Comparison of ENCODE assay signal across 8 mouse cellular contexts in genomic region chr9:64339361-64339760, GRCm38 (mm10). TPM values are rescaled to one million over a fixed set of nuclear protein-coding genes. Genes with fewer than 3 reads are reported as not detected.
DNase-seq lines count a peak whose midpoint lies in the region; ATAC-seq and TF ChIP-seq lines count a peak whose summit lies in the region.

No protein-coding gene starts in this region.

- no peaks in the 10 kb centered on the region for H3K27me3 ChIP-seq in heart, adult 2 months (ENCODE audit: control insufficient read depth, insufficient read depth, low read length)
- H3K27me3 ChIP-seq in hindbrain, embryonic 10.5 days (ENCODE audit: insufficient read depth, poor library complexity, severe bottlenecking): no peaks in the 10 kb centered on the region
- H3K27me3 ChIP-seq in midbrain, embryonic 10.5 days (ENCODE audit: low read depth, poor library complexity, severe bottlenecking): no peaks in the 10 kb centered on the region

- no peak for TF ChIP-seq POLR2A in heart, adult 2 months (IDR thresholded peaks at IDR 0.05; ENCODE audit: insufficient read depth, low read depth, low read length)

- no peak overlapping the region for H3K27ac ChIP-seq in heart, adult 2 months
- H3K27ac ChIP-seq in ES-E14 (ENCODE audit: insufficient read depth, low read depth, low read length, poor library complexity, severe bottlenecking): no peak overlapping the region
- H3K27ac ChIP-seq in hindbrain, embryonic 10.5 days: no peak overlapping the region
- H3K27ac ChIP-seq in midbrain, embryonic 10.5 days (replicated peaks): no peak overlapping the region

- peak overlapping the region; percentile 100; the same call in 1 of the 2 replicates for H3K9ac ChIP-seq in heart, adult 2 months (ENCODE audit: low read depth, low read length)
- H3K9ac ChIP-seq in ES-E14 (ENCODE audit: insufficient read depth, low read depth, low read length, poor library complexity, severe bottlenecking): no peak overlapping the region

- 44% methylated on average over 8 of the region's 8 CpGs for WGBS in heart, adult 2 months
- WGBS in hindbrain, embryonic 10.5 days: 28% methylated on average over 8 of the region's 8 CpGs
- 31% methylated on average over 8 of the region's 8 CpGs for WGBS in midbrain, embryonic 10.5 days

- peaks cover 9% of the 10 kb centered on the region for H3K36me3 ChIP-seq in heart, adult 2 months (ENCODE audit: control insufficient read depth, insufficient read depth, low read length)
- no peaks in the 10 kb centered on the region for H3K36me3 ChIP-seq in ES-E14 (ENCODE audit: control insufficient read depth, insufficient read depth, low read length, poor library complexity, severe bottlenecking)
- peaks cover 20% of the 10 kb centered on the region for H3K36me3 ChIP-seq in hindbrain, embryonic 10.5 days
- peaks cover 11% of the 10 kb centered on the region for H3K36me3 ChIP-seq in midbrain, embryonic 10.5 days

- TF ChIP-seq EP300 in heart, adult 2 months (IDR thresholded peaks at IDR 0.05; ENCODE audit: insufficient read depth, low read depth, low read length): no peak

- H3K79me2 ChIP-seq in heart, adult 2 months (replicated peaks; ENCODE audit: control insufficient read depth, insufficient read depth, low read length): 0 out of 2 replicates have a peak, but pooled peaks cover 2% of the 10 kb centered on the region

- H3K9me3 ChIP-seq in ES-E14 (ENCODE audit: control insufficient read depth, insufficient read depth, low read depth, low read length): no peaks in the 10 kb centered on the region
- no peaks in the 10 kb centered on the region for H3K9me3 ChIP-seq in hindbrain, embryonic 10.5 days
- H3K9me3 ChIP-seq in midbrain, embryonic 10.5 days (replicated peaks): no peaks in the 10 kb centered on the region

- H3K4me1 ChIP-seq in heart, adult 2 months (ENCODE audit: control insufficient read depth, insufficient read depth, low read length): peaks cover 2% of the 10 kb centered on the region; the same call in 1 of the 2 replicates
- H3K4me1 ChIP-seq in ES-E14 (ENCODE audit: control insufficient read depth in 2 of 2, insufficient read depth in 2 of 2, low read length in 2 of 2, poor library complexity in 1 of 2): peaks cover 8 to 11% of the 10 kb centered on the region in 2 experiments
- H3K4me1 ChIP-seq in hindbrain, embryonic 10.5 days (replicated peaks): peaks cover 21% of the 10 kb centered on the region
- H3K4me1 ChIP-seq in midbrain, embryonic 10.5 days: peaks cover 25% of the 10 kb centered on the region

- DNase-seq in heart, adult 2 months: no peak
- DNase-seq in heart, postnatal 36 days: no peak
- DNase-seq in ES-E14 (ENCODE audit: low read depth, low spot score): no peak
- no peak for DNase-seq in hindbrain, embryonic 10.5 days (ENCODE audit: low spot score)
- DNase-seq in midbrain, embryonic 10.5 days (ENCODE audit: low spot score): no peak
- DNase-seq in frontal cortex, postnatal 25 days (ENCODE audit: low spot score in 2 of 2): no peak
- no peak for DNase-seq in urinary bladder, adult 18-20 months (ENCODE audit: low spot score in 2 of 2)

- intact Hi-C loops in heart, adult 2 months (cut with DNase I): no loop called here
- intact Hi-C loops in heart, postnatal 36 days (cut with DNase I): no loop called here

- no peak for TF ChIP-seq CTCF in heart, adult 2 months (IDR thresholded peaks at IDR 0.05)

- in situ Hi-C loops in ES-E14 (cut with MboI; ENCODE audit: low sequenced_read_pairs in 2 of 2, unreplicated experiment in 2 of 2): no loop called here

- no peak for ATAC-seq in CD4-positive, CD25-positive, alpha-beta regulatory T cell, adult 4 months

- H3K4me3 ChIP-seq in heart, adult 2 months: no peak overlapping the region
- 0 out of 4 replicates have a peak overlapping the region, but pooled peaks of 1 of the 2 experiments have one; percentile 82 for H3K4me3 ChIP-seq in ES-E14 (ENCODE audit: insufficient read depth in 1 of 2, low read depth in 1 of 2, low read length in 2 of 2, poor library complexity in 1 of 2, severe bottlenecking in 1 of 2)
- H3K4me3 ChIP-seq in hindbrain, embryonic 10.5 days: peak overlapping the region; percentile 73; the same call in 1 of the 2 replicates
- H3K4me3 ChIP-seq in midbrain, embryonic 10.5 days: peak overlapping the region; percentile 71; the same call in 1 of the 2 replicates

TF ChIP-seq in ES-E14, 5 proteins besides CTCF, POLR2A, EP300 and RAD21:
- TF ChIP-seq CHD2 (IDR thresholded peaks at IDR 0.05; ENCODE audit: low read depth, low read length) (0 out of 2 replicates have a peak, but pooled peaks have one; percentile 18), ZC3H11A (IDR thresholded peaks at IDR 0.05; ENCODE audit: borderline replicate concordance, low read depth, low read length) (no peak), MAFK (IDR thresholded peaks at IDR 0.05; ENCODE audit: insufficient read depth, low read depth, low read length) (no peak)

RNA-seq across cellular contexts. Expression of gene Dis3l, which starts 1.7 kb away (rescaled TPM):
- total RNA-seq in heart, adult 2 months (2021): 10 to 100 TPM; 24.5 to 24.6 TPM
- 10.6 and 18.6 TPM in 2 replicates for polyA plus RNA-seq in heart, adult 2 months (2012; rRNA removed)
- total RNA-seq in heart, postnatal 36 days (2021): 10 to 100 TPM; 24.8 to 28.1 TPM
- 10.1 and 11.2 TPM in 2 replicates for total RNA-seq in ES-E14 (2012; rRNA removed)
- polyA plus RNA-seq in hindbrain, embryonic 10.5 days (2016; fragmentation: Nextera tagmentation; extraction: Ambion mirVana): 20.6 and 22.0 TPM in 2 replicates
- 22.0 and 22.9 TPM in 2 replicates for polyA plus RNA-seq in midbrain, embryonic 10.5 days (2016; fragmentation: Nextera tagmentation; extraction: Ambion mirVana)
- polyA plus RNA-seq in CD4-positive, CD25-positive, alpha-beta regulatory T cell, adult 4 months (2017; shearing (Covaris generic)): 10 to 100 TPM in 1 of 2 experiments, 1 to 10 TPM in 1; 9.4 to 12.5 TPM

RNA-seq across cellular contexts. Expression of gene Megf11, which starts 46.1 kb away (rescaled TPM):
- total RNA-seq in heart, adult 2 months (2021): 1 to 10 TPM; 1.6 to 2.0 TPM
- polyA plus RNA-seq in heart, adult 2 months (2012; rRNA removed): 0.33 and 0.41 TPM in 2 replicates
- 1 to 10 TPM; 1.6 to 4.6 TPM for total RNA-seq in heart, postnatal 36 days (2021)
- total RNA-seq in ES-E14 (2012; rRNA removed): 7.5 and 12.5 TPM in 2 replicates
- 1.0 and 5.6 TPM in 2 replicates for polyA plus RNA-seq in hindbrain, embryonic 10.5 days (2016; fragmentation: Nextera tagmentation; extraction: Ambion mirVana)
- polyA plus RNA-seq in midbrain, embryonic 10.5 days (2016; fragmentation: Nextera tagmentation; extraction: Ambion mirVana): 1.3 and 2.6 TPM in 2 replicates
- under 1 TPM; 0.11 to 0.36 TPM for polyA plus RNA-seq in CD4-positive, CD25-positive, alpha-beta regulatory T cell, adult 4 months (2017; shearing (Covaris generic))

RNA-seq across cellular contexts. Expression of gene Tipin, which starts 58.0 kb away (rescaled TPM):
- total RNA-seq in heart, adult 2 months (2021): 1 to 10 TPM; 9.2 to 9.3 TPM
- 3.8 and 7.2 TPM in 2 replicates for polyA plus RNA-seq in heart, adult 2 months (2012; rRNA removed)
- total RNA-seq in heart, postnatal 36 days (2021): 10 to 100 TPM; 10.5 to 10.9 TPM
- 133 and 195 TPM in 2 replicates for total RNA-seq in ES-E14 (2012; rRNA removed)
- 246 and 275 TPM in 2 replicates for polyA plus RNA-seq in hindbrain, embryonic 10.5 days (2016; fragmentation: Nextera tagmentation; extraction: Ambion mirVana)
- 274 and 311 TPM in 2 replicates for polyA plus RNA-seq in midbrain, embryonic 10.5 days (2016; fragmentation: Nextera tagmentation; extraction: Ambion mirVana)
- 10 to 100 TPM; 49.9 to 60.6 TPM for polyA plus RNA-seq in CD4-positive, CD25-positive, alpha-beta regulatory T cell, adult 4 months (2017; shearing (Covaris generic))
